Mouse (Mus musculus): ENCODE results near the gene Cavin2. TPM values are rescaled to one million over a fixed set of nuclear protein-coding genes. Genes with fewer than 3 reads are reported as not detected.

Gene Cavin2
- 0.34 and 0.69 TPM in 2 replicates for total RNA-seq (2015)
- total RNA-seq (2017): 0.33 and 0.37 TPM in 2 replicates

DNA sequence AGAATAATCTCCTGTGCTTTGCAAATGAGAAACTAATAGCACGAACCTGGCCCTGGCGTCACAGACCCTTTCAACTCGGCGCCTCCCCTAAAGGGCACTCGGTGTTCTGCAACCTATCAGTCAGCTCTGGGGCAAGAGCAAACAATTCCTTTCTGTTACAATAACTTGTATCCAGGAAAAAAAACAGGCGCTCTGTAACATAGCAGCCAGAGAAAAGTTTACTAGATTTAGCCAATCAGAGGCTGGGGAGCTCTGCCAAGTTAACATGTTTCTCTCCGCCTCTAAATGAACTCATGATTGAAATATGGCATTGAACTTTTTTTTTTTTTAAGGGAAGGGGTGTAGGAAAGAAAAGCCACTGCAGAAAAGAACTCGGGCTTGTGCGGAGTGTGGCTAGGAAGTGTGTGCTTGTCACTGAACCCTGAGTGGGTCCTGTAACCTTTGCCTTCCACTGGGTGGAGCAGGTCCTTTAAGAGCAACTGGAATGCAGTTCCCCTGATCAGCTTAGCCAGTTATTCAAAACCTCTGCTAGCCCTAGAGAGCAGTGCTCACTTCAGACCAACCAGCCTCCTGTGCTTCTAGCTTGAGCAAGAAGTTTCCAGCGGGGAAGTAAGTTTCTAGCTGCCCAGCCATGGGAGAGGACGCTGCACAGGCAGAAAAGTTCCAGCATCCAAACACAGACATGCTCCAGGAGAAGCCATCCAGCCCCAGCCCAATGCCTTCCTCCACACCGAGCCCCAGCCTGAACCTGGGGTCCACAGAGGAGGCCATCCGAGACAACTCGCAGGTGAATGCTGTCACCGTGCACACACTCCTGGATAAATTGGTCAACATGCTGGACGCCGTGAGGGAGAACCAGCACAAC, at the start of gene Cavin2:
TSS of gene Cavin2 (plus strand) at position 372 of the 865 bp plus-strand sequence.
- peak; percentile 58; the same call in 1 of the 2 replicates for ATAC-seq (replicated peaks; ENCODE audit: poor library complexity)

DNA sequence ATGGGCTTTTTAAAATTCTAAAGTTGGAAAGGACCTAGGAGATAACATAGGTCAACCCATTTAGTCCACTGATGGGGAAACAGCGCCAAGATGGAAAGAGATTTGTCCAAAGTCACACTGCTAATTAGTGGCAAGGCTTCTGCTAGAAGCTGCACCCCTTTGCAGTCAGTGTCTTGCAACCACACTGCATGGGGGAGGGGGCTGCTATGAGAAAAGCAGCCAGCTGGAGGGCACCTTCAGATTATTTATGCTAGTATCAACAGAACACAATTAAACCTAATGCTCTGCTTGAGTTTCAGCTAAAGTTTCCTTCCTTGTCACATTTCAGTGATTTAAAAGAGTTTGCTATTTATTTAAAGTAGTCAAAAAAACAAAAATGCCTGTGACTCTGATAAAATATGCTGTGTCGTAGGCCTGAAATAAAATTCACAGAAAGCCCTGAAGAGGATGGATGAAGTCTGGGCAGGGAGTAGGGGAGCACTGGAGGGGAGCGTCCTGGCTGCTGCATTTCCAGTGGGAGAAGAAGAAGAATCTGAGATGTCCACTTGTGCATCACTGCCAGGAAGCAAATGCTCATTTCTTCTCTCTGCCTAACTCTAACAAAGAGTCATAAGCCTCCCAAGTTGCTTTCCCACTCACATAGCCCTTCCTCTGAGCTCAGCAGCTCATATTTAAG, 47.5 kb upstream of the Cavin2 start:
- ATAC-seq (replicated peaks; ENCODE audit: poor library complexity): no peak

DNA sequence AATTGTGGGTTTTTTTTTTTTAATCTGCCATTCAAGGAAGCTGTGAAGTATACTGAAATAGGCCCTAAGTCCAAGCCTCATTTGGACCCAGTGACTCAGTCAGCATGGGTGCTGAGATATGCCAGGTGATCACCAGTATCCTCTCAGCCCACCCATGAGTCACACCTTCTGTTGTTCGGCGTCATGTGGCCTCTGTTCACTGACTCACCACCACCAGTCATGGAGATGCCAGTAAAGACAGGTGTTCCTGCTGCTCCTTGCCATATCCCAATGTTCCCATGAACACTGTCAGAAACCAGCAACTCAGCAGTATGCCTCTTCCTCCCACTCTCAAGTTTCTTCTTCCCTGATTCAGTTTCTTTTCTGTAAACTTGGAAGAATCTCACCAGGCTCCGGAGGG, 45.6 kb upstream of the Cavin2 start:
- no peak for ATAC-seq (replicated peaks; ENCODE audit: poor library complexity)

DNA sequence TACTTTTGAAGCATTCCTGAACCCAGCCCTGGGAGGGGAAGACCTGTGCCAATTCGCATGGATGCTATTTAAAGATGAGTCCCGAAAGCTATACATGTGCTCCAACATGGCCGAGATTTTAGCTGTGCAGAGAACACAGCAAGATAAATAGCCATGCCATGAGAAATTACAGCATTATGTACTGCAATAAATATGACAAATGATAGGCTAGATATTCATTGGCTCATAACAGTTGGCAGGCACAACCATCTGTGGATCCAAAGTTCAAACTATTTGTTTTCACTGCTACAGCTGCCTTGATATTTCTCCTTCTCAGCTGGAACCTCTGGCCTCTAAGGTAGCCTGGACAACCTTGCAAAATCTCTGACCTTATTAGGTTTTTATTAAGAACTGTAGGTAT, 45.1 kb upstream of the Cavin2 start:
- no peak for ATAC-seq (replicated peaks; ENCODE audit: poor library complexity)

DNA sequence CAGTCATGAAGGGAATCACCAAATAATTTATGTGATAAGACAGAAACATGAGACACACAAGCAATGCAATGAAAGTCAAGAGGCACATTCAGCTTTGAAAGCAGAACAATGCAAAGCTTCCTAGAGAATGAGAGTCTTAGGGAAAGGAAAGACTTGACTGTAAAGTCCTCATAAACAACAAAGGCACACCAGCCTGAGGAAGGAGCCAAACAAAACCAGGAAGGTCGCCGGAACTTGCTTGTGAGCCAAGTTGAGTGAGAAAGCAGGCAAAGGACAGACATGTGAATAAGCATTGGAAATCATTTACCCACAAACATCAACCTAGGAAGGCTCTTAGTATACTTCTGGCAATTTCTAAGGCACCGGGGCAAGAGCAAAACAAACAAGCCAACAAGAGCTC, 43.5 kb upstream of the Cavin2 start:
- no peak for ATAC-seq (replicated peaks; ENCODE audit: poor library complexity)

DNA sequence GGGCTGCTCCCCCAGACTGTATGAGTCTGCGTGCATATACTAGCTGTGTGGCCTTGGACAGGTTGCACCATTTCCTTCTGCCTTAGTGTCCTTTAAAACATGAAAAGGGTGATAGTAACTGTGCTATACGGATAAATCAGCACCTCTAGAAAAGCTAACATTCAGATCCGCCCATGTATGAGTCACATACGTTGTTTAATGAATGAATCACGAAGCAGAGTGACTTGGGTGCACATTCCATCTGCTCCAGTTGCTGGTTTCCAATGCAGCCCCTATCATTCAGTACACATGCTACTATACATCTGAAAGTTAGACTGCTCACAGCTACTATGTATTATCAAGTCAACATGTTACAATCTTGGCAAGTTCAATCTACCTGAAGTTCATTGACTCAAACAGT, 38.6 kb upstream of the Cavin2 start:
- no peak for ATAC-seq (replicated peaks; ENCODE audit: poor library complexity)

DNA sequence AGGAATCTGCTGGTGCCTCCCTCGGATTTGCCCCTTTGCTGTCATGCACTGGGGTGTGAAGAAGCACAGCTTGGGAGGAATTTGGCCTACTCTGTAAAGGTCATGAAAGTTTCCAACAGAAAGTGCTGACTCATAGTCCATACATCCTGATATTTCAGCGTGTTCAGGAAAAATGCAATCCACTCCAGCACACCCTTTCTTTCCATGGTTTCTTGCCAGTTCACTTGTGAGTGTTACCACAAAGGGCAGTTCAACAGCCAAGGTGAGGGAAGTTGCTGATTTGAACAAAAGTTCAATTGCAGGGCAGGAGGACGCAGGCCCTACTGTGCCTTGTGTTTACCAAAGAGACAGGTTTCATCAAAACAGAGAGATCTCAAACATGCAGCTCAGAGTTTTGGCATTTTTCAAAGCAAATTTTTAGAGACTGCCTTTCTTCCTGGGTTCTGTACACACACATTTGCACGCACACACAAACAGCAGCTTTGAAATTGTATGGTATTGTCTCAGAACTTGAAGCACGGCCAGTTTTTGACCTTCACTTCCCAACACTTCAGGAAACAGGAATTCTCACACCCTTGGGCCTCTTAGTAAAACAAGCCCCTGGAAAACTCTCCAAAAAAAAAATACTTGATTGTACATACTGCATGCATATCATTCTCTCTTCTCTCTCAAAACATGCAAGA, 23.7 kb upstream of the Cavin2 start:
- ATAC-seq (replicated peaks; ENCODE audit: poor library complexity): no peak

DNA sequence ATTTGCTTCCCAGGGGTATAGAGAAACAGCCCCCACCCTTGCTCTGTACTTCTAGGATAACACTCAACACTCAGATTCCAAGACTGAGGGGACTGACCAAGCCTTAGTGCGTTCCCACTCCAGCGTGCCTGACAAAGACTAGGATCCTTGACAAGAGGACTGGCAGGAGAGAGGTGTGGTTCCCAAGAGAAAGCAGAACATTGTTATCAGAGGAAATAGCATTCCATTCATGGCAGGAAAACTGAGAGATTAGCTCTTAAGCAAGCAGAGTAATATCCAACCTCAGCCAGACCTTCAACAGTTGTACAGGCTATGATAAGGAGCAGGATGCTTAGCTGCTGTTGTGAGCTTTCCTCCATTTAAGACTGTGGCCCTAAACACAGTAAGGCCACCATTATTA, 23.0 kb upstream of the Cavin2 start:
- no peak for ATAC-seq (replicated peaks; ENCODE audit: poor library complexity)

DNA sequence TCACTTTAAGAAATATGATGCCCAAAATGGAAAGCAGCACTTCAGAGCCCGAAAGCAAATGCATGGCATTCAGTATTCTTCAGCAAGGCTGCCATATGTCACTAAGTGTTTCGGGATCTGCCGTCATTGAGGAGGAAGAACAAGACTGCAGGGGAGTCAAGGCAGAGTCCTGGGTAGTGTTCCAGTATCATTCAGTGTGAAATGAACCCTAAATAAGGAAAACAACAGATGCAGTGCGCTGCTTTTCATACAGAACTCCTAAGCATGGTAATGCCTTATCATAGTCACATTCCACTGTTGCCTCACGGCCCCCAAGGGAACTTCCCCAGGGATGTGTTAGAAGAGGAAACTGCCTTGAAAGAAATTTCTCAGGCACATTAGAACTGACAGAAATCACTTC, 21.8 kb upstream of the Cavin2 start:
- ATAC-seq (replicated peaks; ENCODE audit: poor library complexity): no peak

DNA sequence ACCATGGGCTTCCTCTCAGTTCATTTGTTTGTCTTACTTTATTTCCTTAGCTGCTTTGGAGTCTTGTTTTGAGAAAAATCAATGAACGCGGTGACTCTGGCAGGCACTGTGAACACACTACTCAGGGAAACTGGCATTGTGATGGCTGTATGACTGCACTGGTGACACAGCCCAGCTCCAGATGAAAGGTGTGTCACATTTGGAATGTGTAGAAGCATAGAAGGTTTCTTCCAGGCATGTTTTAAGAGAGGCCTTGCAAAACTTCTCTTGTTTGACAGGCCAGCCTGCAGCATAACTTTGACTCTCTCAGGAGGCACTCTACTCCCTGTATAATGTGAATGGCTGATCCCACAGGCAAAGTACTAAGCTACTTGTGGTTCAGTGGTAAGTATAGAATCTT, 20.7 kb upstream of the Cavin2 start:
- ATAC-seq (replicated peaks; ENCODE audit: poor library complexity): no peak

DNA sequence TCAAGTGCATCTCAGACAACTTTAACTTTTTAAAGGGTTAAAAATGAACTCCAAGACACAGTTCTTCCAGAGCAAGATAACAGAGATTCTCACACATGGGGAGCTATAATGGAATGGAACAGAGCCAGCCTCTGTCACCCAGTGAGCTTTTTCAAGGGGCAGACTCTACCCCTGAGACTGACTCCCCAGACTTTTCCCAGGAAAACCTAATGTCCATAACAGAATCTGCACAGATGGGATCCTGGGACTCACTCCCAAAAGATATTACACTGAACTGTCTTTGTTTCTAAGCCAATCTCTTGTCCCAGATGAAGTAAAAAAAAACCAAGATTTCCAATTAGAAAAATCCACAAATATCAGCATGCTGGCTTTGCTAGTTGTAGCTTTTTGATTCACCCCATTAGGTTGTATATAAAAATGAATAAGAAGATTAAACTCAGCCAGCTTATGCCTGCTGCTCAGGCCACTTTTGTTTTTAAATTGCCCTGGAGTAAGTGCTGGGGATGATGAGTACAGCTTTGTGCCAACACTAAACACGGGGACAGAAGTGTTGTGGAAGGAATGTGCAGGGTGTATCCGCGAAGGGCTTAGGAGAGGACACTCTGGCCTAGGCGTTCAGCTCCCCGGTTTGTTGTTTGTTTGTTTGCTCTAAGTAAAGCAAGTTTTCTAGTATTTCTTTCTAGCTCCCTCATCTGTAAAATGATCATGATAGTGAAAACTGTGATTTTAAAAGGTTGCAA, 18.6 kb upstream of the Cavin2 start:
- no peak for ATAC-seq (replicated peaks; ENCODE audit: poor library complexity)

DNA sequence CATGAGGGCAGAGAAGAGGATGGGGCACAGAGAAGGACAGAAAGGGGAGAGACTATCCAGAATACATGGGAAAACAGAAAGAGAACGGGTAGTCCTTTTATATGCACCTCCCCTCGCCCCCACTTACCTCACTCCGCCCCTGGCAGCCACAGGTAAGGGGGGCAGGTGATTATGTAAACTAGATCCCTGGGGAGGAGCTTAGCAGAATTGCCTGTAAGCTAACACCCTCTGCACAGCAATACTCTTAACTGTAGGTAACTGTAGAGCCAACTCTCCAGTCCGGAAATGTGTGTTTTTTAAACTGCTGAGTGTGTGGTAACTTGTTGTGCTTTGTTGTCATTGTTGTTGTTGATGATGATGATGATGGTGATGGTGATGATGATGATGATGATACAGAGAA, 17.1 kb upstream of the Cavin2 start:
- no peak for ATAC-seq (replicated peaks; ENCODE audit: poor library complexity)

DNA sequence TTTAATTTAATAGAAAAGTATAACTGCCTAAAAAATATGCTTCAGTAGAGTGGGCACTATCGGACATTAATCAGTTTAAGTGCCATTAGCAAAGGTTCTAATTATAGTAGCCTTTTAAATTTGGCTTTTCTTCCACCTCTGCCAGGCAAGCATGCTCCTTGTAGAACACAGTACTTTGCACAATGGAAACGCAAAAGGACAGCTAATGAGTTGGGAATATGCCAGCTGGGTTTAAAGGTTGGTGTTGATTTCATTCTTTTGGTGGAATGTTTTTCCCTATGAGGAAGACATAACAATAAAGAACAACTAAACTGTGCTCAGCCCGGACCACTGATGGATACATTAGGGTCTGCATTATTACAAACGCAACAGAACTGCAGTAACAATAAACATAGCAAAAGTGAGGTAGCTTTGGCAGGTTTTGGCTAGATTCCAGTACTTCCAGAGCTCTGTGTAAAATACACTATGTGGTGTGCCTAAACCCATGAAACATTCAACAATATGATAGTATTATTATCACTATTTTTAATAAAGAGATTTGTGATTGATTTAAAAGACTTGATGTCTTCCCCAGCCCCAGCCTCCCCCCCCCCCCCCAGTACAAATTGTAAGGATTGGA, 16.2 kb upstream of the Cavin2 start:
- ATAC-seq (replicated peaks; ENCODE audit: poor library complexity): no peak

DNA sequence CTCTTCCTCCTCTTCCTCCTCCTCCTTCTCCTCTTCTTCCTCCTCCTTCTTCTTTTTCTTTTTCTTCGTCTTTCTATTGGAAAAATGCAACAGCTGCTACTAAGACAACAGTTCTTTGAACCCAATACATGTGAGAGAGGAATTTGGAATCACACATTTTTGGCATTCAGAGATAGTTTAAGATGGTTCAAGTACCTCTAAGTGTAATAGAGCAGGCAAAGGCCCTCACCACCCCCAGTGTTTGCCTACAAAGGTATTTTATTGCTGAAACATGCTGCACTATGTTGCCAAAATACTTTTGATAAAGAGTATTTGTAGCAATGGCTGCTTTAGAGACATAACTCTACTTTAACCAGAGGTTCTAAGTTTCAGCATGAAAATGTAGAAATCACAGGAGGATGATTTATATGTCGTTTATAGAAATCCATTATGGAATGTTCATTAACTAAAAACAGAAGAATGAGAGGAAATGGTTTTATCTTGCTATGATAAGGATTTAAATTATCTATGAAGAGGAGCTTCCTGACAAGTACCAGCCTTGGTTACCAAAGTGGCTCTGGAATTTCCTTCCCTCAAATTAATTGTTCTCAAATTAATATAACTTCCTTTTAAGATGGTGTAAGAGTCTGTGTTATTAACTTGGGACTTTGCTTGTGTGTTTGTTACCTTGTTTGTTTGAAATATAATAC, 10.9 kb upstream of the Cavin2 start:
- ATAC-seq (replicated peaks; ENCODE audit: poor library complexity): no peak

DNA sequence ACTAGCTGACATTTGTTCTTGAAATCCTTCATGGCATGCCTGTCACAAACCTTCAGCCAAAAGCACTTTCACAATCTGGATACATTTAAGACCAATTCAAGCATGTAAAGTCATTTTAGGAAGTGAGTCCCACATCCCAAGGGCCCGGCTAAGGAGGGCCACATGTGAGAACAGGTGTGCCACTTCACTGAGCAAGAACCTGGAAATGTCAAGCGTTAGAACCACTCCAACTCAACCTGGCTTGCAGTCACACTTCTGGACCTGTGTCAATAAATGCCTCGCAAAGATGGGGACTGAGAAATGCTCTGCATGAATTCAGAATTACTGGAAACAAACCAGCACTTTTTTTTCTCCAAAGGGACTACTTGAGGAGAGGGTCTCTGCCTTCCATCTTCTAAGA, 725 bp upstream of the Cavin2 start:
- no peak for ATAC-seq (replicated peaks; ENCODE audit: poor library complexity)

DNA sequence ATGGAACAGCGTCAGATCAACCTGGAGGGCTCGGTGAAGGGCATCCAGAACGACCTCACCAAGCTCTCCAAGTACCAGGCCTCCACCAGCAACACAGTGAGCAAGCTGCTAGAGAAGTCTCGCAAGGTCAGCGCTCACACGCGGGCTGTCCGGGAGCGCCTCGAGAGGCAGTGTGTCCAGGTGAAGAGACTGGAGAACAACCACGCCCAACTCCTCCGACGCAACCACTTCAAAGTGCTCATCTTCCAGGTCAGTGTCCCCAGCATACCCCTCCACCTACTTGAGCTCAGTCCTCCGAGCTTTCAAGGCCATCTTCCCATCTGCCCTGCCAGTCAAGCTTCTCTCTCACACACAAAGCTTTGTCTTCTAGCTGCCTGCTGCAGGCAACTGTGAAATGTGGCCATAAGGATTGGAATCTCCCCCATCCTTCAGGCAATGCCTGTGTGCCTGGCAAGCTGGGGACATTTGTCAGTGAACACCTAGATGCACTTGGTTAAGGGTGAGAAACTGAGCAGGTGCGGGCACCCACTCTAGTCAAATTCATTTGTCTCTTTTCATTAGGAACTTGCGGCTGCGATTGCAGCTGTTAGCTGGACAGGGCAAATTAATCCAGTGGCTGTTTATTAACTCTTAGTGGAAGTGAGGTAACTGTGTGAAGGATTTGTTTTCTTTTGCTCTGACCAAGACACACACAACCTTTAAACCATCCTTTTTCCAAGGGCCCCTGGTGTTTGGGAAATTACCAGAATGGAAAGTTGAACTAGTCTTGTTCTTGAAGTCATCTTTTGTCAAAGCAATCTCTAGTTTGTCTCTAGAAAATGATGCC, 907 bp downstream of the Cavin2 start:
- ATAC-seq (replicated peaks; ENCODE audit: poor library complexity): no peak

DNA sequence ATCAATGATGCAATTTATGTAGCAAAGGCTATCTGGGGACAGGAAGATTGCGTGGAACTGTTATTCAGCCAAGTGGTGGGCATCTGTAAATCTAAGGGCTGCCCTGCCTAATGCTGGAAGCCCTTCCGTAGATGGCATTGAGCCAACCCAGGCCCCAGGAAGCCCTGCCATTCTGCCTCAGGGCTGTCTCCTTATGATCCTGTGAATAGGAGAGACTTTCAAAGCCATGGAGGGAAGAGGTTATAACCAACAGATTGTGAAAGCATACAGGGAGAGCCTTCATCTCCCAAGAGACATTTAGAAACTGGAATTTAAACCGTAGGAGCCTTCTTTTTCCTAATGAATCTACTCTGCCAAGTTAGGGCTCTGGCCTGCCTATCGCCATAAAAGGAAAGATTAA, 1.7 kb downstream of the Cavin2 start:
- ATAC-seq (replicated peaks; ENCODE audit: poor library complexity): no peak

DNA sequence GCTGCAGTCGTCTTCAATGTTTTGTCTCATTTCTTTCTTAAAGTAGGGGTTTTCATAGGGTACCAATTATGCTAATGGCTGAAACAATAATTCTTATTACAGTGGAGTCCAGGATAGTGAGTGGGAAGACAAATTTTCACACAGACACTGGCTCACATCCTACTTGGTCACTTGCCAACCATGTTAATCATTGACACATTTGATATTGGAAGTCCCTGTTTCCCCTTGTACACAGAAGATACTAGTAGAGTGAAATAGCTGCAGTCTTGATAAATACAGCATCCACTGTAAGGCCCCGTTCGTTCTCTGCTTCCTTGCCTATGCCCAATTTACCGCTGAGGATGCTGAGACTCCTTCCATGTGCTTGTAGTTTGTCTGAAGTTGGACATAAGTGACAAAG, 3.4 kb downstream of the Cavin2 start:
- no peak for ATAC-seq (replicated peaks; ENCODE audit: poor library complexity)

DNA sequence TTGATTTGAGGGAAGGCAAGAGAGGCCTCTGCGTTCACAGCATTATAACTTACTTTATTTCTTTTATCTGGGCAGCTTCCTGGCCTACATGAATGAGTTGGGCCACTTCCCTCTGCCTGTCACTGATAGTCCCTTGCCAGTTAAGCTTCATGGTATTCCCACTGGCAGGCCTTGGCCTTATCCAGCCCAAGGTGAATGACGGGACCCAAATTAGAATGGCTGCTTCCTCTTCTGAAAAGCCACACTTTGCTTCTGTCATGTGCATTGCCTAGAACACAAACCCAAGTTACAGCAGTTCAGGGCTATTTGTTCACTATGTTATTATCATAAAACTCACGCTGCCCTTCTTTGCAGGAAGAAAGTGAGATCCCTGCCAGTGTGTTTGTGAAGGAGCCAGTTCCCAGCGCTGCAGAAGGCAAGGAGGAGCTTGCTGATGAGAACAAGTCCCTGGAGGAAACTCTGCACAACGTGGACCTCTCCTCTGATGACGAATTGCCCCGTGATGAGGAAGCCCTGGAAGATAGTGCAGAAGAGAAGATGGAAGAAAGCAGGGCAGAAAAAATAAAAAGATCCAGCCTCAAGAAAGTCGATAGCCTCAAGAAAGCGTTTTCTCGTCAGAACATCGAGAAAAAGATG, 11.5 kb downstream of the Cavin2 start:
- peak; percentile 61 for ATAC-seq (replicated peaks; ENCODE audit: poor library complexity)
